Mouse (Mus musculus): ENCODE measurements around the gene Zscan26. TPM values are rescaled to one million over a fixed set of nuclear protein-coding genes. Genes with fewer than 3 reads are reported as not detected.

Gene Zscan26
- polyA plus RNA-seq, 1 experiment from 2014 or later, result 19.3 TPM

DNA sequence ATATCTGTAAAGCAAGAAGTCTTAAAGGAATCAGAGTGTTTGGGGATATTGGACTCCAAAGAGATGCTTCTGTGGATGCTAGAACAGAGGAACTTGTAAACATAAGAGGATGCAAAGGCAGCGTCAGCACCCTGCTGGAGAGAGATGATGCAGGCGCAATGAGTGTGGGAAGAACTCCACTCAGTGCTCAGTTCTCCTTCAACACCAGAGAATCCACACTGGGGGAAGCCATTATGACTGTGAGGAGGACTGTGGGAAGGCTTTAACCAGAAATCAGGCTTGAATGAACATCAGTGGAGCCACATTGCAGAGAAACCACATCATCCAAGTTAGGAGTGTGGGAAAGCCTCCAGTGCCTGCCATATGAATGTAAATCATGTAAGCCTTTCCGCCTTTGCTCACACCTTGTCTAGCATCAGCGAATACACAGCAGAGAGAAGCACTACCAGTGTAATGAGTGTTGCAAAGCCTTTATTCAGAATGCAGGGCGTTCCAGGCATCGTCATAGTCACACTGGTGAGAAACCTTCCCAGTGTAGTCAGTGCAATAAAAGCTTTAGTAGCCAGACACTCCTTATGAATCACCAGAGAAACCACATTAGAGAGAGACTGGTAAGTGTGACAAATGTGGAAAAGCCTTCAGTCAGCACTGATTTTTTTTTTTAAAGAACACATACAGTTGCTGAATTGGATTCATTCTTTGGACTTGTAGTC is 36.1 kb downstream of the Zscan26 start:
- Histone ChIP-seq H3K9ac (replicated peaks) (no peak overlapping the region), H3K36me3 (no peaks in the 10 kb centered on the region), H3K4me3 (no peak overlapping the region), H3K4me2 (replicated peaks) (no peak overlapping the region), H3K9me3 (no peaks in the 10 kb centered on the region), H3K27ac (replicated peaks) (no peak overlapping the region), H3K4me1 (no peaks in the 10 kb centered on the region), H3K27me3 (no peaks in the 10 kb centered on the region)
- ATAC-seq (replicated peaks), result no peak
- 85% methylated on average over 6 of the region's 6 CpGs for WGBS

DNA sequence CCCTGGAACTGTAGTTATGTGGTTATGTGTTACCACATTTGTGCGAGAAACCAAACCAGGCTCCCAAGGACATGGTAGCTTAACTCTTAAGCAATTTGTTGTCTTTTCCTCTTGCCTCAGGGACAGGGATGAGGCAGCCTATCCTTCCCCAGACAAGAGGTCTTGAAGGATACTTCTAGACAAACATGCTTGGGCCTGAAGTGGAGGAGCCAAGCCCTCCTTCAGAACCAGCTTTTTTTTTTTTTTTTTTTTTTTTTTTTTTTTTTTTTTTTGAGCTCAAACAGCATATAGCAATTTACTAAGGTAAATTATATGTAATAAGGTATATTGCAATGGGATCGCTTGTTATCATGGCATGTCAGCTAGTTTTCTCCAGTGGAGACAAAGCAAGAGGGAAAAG is 37.8 kb downstream of the Zscan26 start:
- Histone ChIP-seq H3K4me3 (no peak overlapping the region), H3K9ac (replicated peaks) (no peak overlapping the region), H3K36me3 (no peaks in the 10 kb centered on the region), H3K27ac (replicated peaks) (no peak overlapping the region), H3K4me2 (replicated peaks) (no peak overlapping the region), H3K4me1 (no peaks in the 10 kb centered on the region), H3K9me3 (no peaks in the 10 kb centered on the region), H3K27me3 (no peaks in the 10 kb centered on the region)
- 97% methylated on average over 2 of the region's 2 CpGs for WGBS
- ATAC-seq (replicated peaks), result no peak

DNA sequence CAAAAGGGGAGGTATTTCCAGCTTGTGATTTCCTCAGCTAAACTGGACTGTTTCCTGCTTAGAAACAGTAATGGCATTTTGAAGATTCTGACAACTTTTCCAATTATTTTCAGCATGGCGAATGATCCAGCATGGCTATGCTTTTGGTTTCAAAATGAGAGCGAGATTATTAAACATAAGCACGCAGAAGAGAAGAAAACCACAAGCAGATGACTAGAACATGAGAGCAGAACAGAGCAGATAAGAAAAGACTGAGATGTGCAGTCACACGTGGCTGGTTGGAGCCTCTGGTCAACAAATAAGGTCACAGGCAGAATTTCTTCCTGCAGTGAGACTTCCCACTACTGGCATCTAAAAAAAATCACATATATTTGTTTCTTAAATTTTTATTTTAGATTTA is 38.3 kb downstream of the Zscan26 start:
- no peak for ATAC-seq (replicated peaks)
- H3K4me1 ChIP-seq, result no peaks in the 10 kb centered on the region
- WGBS, result 86% methylated on average over 4 of the region's 4 CpGs

DNA sequence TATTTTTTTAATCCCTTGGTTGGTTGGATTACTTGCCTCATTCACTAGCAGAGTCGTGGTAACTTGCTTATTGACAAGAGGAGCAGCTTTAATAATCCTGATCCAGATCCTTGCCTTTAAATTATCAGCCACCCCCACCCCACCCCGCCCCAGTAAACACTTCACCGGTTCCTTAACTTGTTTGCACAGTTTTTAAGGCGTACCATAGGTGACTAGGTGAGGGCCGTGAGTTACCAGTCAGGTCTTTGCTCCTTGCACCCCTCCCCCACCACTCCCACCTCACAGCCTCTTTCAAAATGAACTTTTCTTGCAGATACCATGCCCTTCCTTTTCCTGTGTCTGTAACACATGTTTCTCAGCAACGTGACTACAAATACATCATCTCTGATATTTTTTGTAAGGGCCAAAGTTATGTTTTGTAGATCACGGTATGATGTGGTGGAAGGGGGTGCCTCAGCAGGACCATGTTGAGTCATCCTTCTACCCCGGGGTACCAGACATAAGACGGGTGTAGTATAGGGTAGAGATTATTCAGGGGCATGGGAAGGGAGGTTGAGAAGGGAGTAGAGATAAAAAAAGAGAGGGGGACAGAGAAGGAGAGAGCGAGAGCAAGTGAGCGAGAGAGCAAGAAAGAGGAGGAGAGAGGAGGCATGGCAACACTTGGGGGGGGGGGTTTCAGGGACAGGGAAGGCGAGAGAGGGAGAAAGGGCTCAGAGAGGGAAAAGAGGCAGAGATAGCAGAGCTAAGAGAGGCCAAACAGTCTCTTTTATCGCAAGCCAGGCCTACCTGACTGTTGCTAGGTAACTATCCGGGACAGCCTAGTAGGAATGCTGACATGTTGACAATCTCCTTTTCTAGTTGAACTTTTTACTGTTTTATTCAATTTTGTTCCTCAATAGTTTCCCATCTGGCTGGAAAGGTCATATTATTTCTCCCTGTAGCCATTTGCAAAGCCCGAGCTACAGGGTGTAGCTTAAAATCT is 39.0 kb downstream of the Zscan26 start:
- Histone ChIP-seq H3K4me2 (replicated peaks) (no peak overlapping the region), H3K27ac (replicated peaks) (no peak overlapping the region), H3K4me3 (no peak overlapping the region), H3K27me3 (no peaks in the 10 kb centered on the region), H3K36me3 (no peaks in the 10 kb centered on the region), H3K9ac (replicated peaks) (no peak overlapping the region), H3K4me1 (no peaks in the 10 kb centered on the region), H3K9me3 (no peaks in the 10 kb centered on the region)
- no peak for ATAC-seq (replicated peaks)
- 72% methylated on average over 15 of the region's 15 CpGs for WGBS

More for the DNA sequence above, 38.3 kb downstream of the Zscan26 start:
- no peak overlapping the region for H3K27ac ChIP-seq (replicated peaks)
- no peaks in the 10 kb centered on the region for H3K9me3 ChIP-seq
- H3K36me3 ChIP-seq, result no peaks in the 10 kb centered on the region
- no peak overlapping the region for H3K4me3 ChIP-seq
- no peaks in the 10 kb centered on the region for H3K27me3 ChIP-seq
- no peak overlapping the region for H3K4me2 ChIP-seq (replicated peaks)
- no peak overlapping the region for H3K9ac ChIP-seq (replicated peaks)

DNA sequence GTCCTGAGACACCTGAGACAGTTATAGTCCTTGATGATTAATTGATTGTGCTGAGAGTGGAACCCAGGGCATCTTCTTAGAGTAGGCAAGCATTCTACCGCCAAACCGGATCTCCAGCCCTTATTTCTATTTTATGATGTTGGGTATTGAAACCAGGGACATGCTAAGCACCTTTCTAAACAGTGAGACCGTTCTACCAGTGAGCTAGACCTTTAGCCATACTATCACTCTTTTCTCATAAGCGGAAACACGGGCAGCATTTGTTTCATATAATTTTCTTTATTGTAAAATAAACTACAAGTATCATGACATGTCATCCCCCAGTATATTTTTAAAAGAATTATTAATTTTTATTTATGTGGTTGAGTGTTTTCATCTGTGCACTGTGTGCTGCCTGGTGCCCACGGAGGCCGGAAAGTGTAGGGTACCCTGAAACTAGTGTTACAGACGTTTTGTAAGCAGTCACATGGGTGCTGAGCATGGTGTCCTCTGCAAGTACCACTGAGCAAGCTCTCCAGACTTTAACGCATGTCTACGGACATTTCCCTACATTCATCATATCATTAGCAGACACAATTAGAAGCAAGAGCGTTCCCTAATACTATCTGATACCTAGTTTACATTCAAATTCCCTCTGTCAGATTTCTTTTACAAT is 44.6 kb downstream of the Zscan26 start:
- whole genome bisulfite sequencing, result 54% methylated on average over 11 of the region's 11 CpGs
- Histone ChIP-seq H3K9ac (replicated peaks) (peak overlapping the region; percentile 70), H3K9me3 (no peaks in the 10 kb centered on the region), H3K27ac (replicated peaks) (peak overlapping the region; percentile 85), H3K4me1 (peaks cover 5% of the 10 kb centered on the region), H3K36me3 (no peaks in the 10 kb centered on the region), H3K4me2 (replicated peaks) (peak overlapping the region; percentile 71), H3K4me3 (peak overlapping the region; percentile 54), H3K27me3 (no peaks in the 10 kb centered on the region)
- ATAC-seq (replicated peaks), result peak; percentile 49

DNA sequence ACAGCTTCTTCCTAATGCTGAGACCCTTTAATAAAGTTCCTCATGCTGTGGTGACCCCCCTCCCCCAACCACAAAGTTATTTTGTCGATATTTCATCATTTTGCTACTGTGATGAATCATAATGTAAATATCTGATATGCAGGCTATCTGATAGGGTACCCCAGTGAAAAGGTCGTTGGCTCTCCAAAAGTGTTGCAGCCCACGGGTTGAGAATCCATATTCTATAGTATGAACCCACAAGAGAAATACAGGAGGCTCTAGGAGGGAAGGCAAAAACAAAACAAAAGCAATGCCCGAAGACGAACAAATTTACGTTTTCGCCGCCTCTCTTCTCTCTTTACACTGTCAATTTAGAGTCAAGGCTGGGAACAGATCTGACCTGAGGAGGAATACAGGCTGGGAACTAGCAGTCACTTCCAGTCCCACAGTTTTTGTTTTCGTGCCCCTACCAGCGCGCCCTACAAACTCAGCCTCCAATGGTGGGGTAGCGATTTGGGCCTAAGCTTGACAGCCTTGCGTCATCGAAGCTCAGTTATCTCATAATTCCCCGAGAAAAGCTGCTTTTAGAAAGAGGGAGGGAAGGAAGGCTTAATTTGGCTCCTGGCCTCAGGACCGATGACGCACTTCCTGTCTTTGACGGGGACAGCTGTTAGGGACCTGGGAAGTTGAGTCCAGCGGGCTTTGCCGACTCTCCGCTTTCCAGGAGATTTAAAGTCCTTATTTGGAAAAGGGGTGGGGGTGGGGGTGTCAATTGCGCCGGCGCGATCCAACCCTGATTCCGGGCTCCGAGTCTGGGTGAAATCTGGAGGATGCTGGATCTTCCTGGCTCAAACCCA is 45.3 kb downstream of the Zscan26 start:
- H3K9me3 ChIP-seq, result no peaks in the 10 kb centered on the region
- H3K4me3 ChIP-seq, result peak overlapping the region; percentile 54
- WGBS, result 4% methylated on average over 27 of the region's 27 CpGs

DNA sequence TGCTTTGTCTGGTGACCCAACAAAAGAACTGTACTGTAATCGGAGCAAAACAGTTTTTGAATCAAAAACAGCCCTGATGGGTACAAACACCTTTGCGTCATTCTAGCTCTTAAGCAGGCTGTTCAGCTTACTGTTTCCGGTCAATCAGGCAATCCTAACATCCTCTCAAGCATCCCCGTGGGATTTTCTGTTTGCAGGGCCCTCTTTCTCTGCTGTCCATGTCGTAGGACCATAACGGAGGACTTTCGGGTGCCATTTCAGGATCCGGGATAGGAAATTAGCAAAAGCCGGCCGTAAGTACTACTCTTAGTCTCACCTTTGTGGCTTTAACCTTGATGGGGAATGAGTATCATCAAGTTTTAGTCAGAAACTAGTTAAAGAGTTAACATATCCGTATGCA is 46.2 kb downstream of the Zscan26 start:
- Histone ChIP-seq H3K4me3 (no peak overlapping the region), H3K9ac (replicated peaks) (no peak overlapping the region), H3K36me3 (no peaks in the 10 kb centered on the region), H3K9me3 (no peaks in the 10 kb centered on the region), H3K4me2 (replicated peaks) (no peak overlapping the region), H3K4me1 (peaks cover 7% of the 10 kb centered on the region), H3K27me3 (no peaks in the 10 kb centered on the region), H3K27ac (replicated peaks) (no peak overlapping the region)
- WGBS, result 78% methylated on average over 11 of the region's 11 CpGs
- no peak for ATAC-seq (replicated peaks)

More for the DNA sequence above, 45.3 kb downstream of the Zscan26 start:
- Histone ChIP-seq H3K36me3 (no peaks in the 10 kb centered on the region), H3K4me2 (replicated peaks) (peak overlapping the region; percentile 71), H3K9ac (replicated peaks) (peak overlapping the region; percentile 70), H3K27ac (replicated peaks) (peak overlapping the region; percentile 85), H3K27me3 (no peaks in the 10 kb centered on the region), H3K4me1 (peaks cover 6% of the 10 kb centered on the region)
- peak; percentile 97 for ATAC-seq (replicated peaks)

DNA sequence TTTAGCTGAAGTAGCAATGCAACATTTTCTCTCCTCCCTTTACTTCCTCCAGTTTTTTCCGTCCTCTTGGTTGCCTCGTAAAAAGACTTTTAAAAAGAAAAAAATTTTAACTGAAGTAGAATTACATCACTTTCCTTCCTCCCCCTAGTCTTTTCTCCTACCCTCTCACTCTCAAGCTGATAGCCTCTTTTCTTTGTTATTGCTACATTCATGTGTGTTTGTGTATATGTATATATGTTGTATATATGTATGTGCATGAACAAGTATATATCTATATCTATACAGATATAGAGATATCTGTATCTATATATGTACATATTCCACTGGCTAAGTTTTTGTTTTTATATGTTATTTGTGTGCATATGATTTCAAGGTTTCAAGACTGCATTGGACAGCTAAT is 50.7 kb downstream of the Zscan26 start:
- Histone ChIP-seq H3K4me3 (peak overlapping the region; percentile 97), H3K4me1 (peaks cover 35% of the 10 kb centered on the region), H3K4me2 (replicated peaks) (peak overlapping the region; percentile 67), H3K27me3 (no peaks in the 10 kb centered on the region), H3K9me3 (no peaks in the 10 kb centered on the region), H3K9ac (replicated peaks) (peak overlapping the region; percentile 90), H3K36me3 (peaks cover 11% of the 10 kb centered on the region), H3K27ac (replicated peaks) (peak overlapping the region; percentile 70; the same call in 1 of the 2 replicates)
- whole genome bisulfite sequencing, result 1% methylated on average over 2 of the region's 2 CpGs
- peak; percentile 49; the same call in 1 of the 2 replicates for ATAC-seq (replicated peaks)

DNA sequence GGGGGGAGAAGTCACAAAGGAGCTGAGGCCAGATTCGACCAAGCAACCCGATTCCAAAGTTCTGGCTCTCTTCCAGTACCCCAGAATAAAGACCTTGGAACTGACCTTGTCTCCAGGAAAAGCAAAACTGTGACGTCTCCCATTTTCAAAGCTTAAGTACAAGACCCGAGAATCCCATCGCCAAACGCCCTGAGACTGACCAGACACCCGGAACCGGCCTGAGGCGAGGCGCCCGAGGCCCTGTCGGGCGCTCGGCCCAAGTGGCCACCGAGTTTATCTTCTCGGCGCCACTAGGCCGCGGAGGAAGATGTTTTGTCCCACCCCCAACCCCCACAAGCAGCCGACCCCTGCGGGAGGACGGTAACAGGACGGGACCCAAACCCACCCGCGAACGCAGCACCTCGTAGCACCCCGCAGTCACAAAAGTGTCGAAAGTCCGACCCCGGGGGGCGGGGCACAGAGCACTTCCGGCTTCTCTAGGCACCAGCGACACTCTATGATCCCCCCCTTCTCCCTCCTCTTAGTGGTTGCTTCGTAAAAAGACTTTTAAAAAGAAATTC is 51.2 kb downstream of the Zscan26 start, which contains the start of gene Zkscan3:
Zkscan3 (minus strand) TSS at position 469 of the 560 bp plus-strand sequence.
- Histone ChIP-seq H3K9ac (replicated peaks) (peak within 1 kb of the TSS; percentile 90), H3K4me1 (peaks cover 32% of the 10 kb centered on the region), H3K9me3 (no peaks in the 10 kb centered on the region), H3K27me3 (no peaks in the 10 kb centered on the region), H3K36me3 (peaks cover 11% of the 10 kb centered on the region), H3K4me3 (peak within 1 kb of the TSS; percentile 97), H3K27ac (replicated peaks) (peak within 1 kb of the TSS; percentile 70), H3K4me2 (replicated peaks) (peak within 1 kb of the TSS; percentile 67)
- ATAC-seq (replicated peaks), result peak; percentile 98
- 0% methylated on average over 35 of the region's 35 CpGs for WGBS

DNA sequence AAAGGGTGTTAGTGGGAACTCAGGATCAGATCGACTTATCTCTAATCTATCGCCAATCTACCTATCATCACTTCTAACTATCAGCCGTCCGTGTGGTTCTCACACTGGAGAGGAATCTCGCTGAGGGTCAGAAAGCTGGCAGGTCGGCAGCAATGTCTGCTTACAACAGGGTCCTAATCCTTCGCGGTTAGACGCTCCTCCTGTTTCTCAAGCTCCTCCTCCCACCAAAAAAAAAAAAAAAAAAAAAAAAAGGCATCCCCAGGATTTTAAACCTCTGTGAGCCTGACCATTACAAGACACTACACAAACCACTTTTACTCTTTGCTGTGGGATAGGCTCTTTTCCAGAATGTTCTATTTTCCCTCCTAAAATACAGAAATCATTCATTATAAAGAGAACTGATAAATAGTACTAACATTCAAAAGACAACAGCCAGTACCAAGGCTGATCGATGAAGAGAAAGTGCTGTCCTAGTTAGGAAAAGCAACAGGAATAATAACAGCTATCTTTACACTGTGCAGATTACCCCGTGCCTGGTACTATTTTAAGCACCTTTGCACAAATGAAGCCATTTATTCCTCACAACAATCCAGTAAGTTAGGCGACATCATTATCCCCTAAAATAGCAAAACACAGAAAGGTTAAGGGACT is 51.8 kb downstream of the Zscan26 start:
- ATAC-seq (replicated peaks), result peak; percentile 53
- Histone ChIP-seq H3K4me3 (peak overlapping the region; percentile 97), H3K9me3 (no peaks in the 10 kb centered on the region), H3K27ac (replicated peaks) (peak overlapping the region; percentile 70), H3K4me1 (peaks cover 32% of the 10 kb centered on the region), H3K9ac (replicated peaks) (peak overlapping the region; percentile 90), H3K4me2 (replicated peaks) (peak overlapping the region; percentile 67), H3K36me3 (peaks cover 11% of the 10 kb centered on the region), H3K27me3 (no peaks in the 10 kb centered on the region)
- 12% methylated on average over 12 of the region's 12 CpGs for WGBS

Data from forebrain, embryonic 15.5 days (tissue).